ENCODE assay signal across 9 mouse cellular contexts in genomic region chr10:16545445-16545844, GRCm38 (mm10).
DNase-seq lines count a peak whose midpoint lies in the region; ATAC-seq and TF ChIP-seq lines count a peak whose summit lies in the region.
"Had no signal": no experiment of that assay in that cellular context is flagged by ENCODE, and none has a peak within 500 bp of the region (broad histone marks: within the 10 kb centered on the region; RNA-seq: fewer than 3 reads in every experiment).

No protein-coding gene starts in this region.

- DNase-seq in lung, embryonic 14.5 days, result peak; percentile 50
- no peak for DNase-seq in lung, adult 2 months
- DNase-seq in embryo, embryonic 11.5 days (ENCODE audit: low read depth, low spot score), result peak; percentile 11
- no peak for DNase-seq in gastrocnemius, postnatal 4 days (ENCODE audit: low spot score in 2 of 2)

- no peak for TF ChIP-seq CTCF in lung, embryonic 14.5 days (IDR thresholded peaks at IDR 0.05; ENCODE audit: low read depth)
- TF ChIP-seq CTCF in lung, adult 2 months (IDR thresholded peaks at IDR 0.05; ENCODE audit: insufficient read depth, low read length), result no peak

- H3K27ac ChIP-seq in lung, embryonic 14.5 days (ENCODE audit: low read depth), result peak overlapping the region; percentile 72; the same call in 1 of the 2 replicates
- H3K27ac ChIP-seq in heart, embryonic 16.5 days (ENCODE audit: low read length), result peak overlapping the region; percentile 39; the same call in 1 of the 2 replicates
- H3K27ac ChIP-seq in stomach, embryonic 14.5 days (ENCODE audit: low read length), result peak overlapping the region; percentile 33; the same call in 1 of the 2 replicates
- no peak overlapping the region for H3K27ac ChIP-seq in hindbrain, embryonic 16.5 days (ENCODE audit: low read depth, low read length)
- H3K27ac ChIP-seq: embryonic facial prominence, embryonic 13.5 days; macrophage had no signal

- H3K4me1 ChIP-seq in lung, embryonic 14.5 days (ENCODE audit: insufficient read depth), result peaks cover 10% of the 10 kb centered on the region
- no peaks in the 10 kb centered on the region for H3K4me1 ChIP-seq in lung, adult 2 months (ENCODE audit: control insufficient read depth, insufficient read depth, low read length)
- peaks cover 5% of the 10 kb centered on the region for H3K4me1 ChIP-seq in heart, embryonic 16.5 days (ENCODE audit: control insufficient read depth, insufficient read depth, low read length)
- 0 out of 2 replicates have a peak, but pooled peaks cover 6% of the 10 kb centered on the region for H3K4me1 ChIP-seq in stomach, embryonic 14.5 days (ENCODE audit: control insufficient read depth, insufficient read depth, low read length)
- H3K4me1 ChIP-seq in hindbrain, embryonic 16.5 days (ENCODE audit: control insufficient read depth, insufficient read depth, low read depth, low read length), result no peaks in the 10 kb centered on the region

- no peak for TF ChIP-seq POLR2A in lung, adult 2 months (IDR thresholded peaks at IDR 0.05; ENCODE audit: borderline replicate concordance, extremely low read depth, low read depth, low read length)

- H3K4me2 ChIP-seq in lung, embryonic 14.5 days, result no peak overlapping the region
- no peak overlapping the region for H3K4me2 ChIP-seq in heart, embryonic 16.5 days (ENCODE audit: low read depth, low read length)
- no peak overlapping the region for H3K4me2 ChIP-seq in stomach, embryonic 14.5 days (replicated peaks; ENCODE audit: low read depth, low read length)
- H3K4me2 ChIP-seq in hindbrain, embryonic 16.5 days (ENCODE audit: low read length), result no peak overlapping the region
- H3K4me2 ChIP-seq: embryonic facial prominence, embryonic 13.5 days had no signal

- H3K4me3 ChIP-seq in lung, embryonic 14.5 days (ENCODE audit: low read depth, low read length), result no peak overlapping the region
- no peak overlapping the region for H3K4me3 ChIP-seq in lung, adult 2 months (replicated peaks; ENCODE audit: extremely low read depth, low read depth, low read length)
- no peak overlapping the region for H3K4me3 ChIP-seq in heart, embryonic 16.5 days (ENCODE audit: low read length)
- no peak overlapping the region for H3K4me3 ChIP-seq in stomach, embryonic 14.5 days (ENCODE audit: low read depth, low read length)
- H3K4me3 ChIP-seq in hindbrain, embryonic 16.5 days (ENCODE audit: low read length), result no peak overlapping the region
- H3K4me3 ChIP-seq: embryonic facial prominence, embryonic 13.5 days had no signal

- ATAC-seq in lung, embryonic 14.5 days (ENCODE audit: insufficient read depth), result peak; percentile 91
- ATAC-seq in heart, embryonic 16.5 days (replicated peaks; ENCODE audit: extremely low read depth, insufficient read depth, low FRiP score), result peak; percentile 78
- ATAC-seq in stomach, embryonic 14.5 days (ENCODE audit: insufficient number of reproducible peaks, insufficient read depth, low FRiP score, low read depth), result peak; percentile 28; the same call in 1 of the 2 replicates
- no peak for ATAC-seq in hindbrain, embryonic 16.5 days

- H3K27me3 ChIP-seq in lung, embryonic 14.5 days (ENCODE audit: insufficient read depth, low read length), result no peaks in the 10 kb centered on the region
- H3K27me3 ChIP-seq in heart, embryonic 16.5 days (ENCODE audit: control insufficient read depth, insufficient read depth, low read length), result no peaks in the 10 kb centered on the region
- no peaks in the 10 kb centered on the region for H3K27me3 ChIP-seq in stomach, embryonic 14.5 days (ENCODE audit: control insufficient read depth, insufficient read depth, low read length)
- H3K27me3 ChIP-seq in hindbrain, embryonic 16.5 days (replicated peaks; ENCODE audit: control insufficient read depth, insufficient read depth, low read length), result no peaks in the 10 kb centered on the region
- H3K27me3 ChIP-seq: embryonic facial prominence, embryonic 13.5 days had no signal

- no peaks in the 10 kb centered on the region for H3K36me3 ChIP-seq in lung, embryonic 14.5 days (ENCODE audit: insufficient read depth)
- H3K36me3 ChIP-seq in heart, embryonic 16.5 days (ENCODE audit: control insufficient read depth, insufficient read depth), result no peaks in the 10 kb centered on the region
- no peaks in the 10 kb centered on the region for H3K36me3 ChIP-seq in stomach, embryonic 14.5 days (ENCODE audit: control insufficient read depth, insufficient read depth, low read length)
- no peaks in the 10 kb centered on the region for H3K36me3 ChIP-seq in hindbrain, embryonic 16.5 days (ENCODE audit: control insufficient read depth, insufficient read depth, low read length)
- H3K36me3 ChIP-seq: embryonic facial prominence, embryonic 13.5 days had no signal

- no peak overlapping the region for H3K9ac ChIP-seq in lung, embryonic 14.5 days
- no peak overlapping the region for H3K9ac ChIP-seq in heart, embryonic 16.5 days (ENCODE audit: low read length)
- H3K9ac ChIP-seq in stomach, embryonic 14.5 days (replicated peaks; ENCODE audit: low read depth, low read length), result no peak overlapping the region
- no peak overlapping the region for H3K9ac ChIP-seq in hindbrain, embryonic 16.5 days (ENCODE audit: low read depth, low read length)
- H3K9ac ChIP-seq: embryonic facial prominence, embryonic 13.5 days had no signal

- 0% methylated on average over 1 of the region's 1 CpGs for WGBS in lung, embryonic 14.5 days
- 20% methylated on average over 1 of the region's 1 CpGs for WGBS in lung, adult 2 months
- WGBS in heart, embryonic 16.5 days, result 36% methylated on average over 1 of the region's 1 CpGs
- WGBS in stomach, embryonic 14.5 days, result 3% methylated on average over 1 of the region's 1 CpGs
- 6% methylated on average over 1 of the region's 1 CpGs for WGBS in hindbrain, embryonic 16.5 days

- H3K9me3 ChIP-seq in lung, embryonic 14.5 days (ENCODE audit: low read depth, low read length), result no peaks in the 10 kb centered on the region
- H3K9me3 ChIP-seq in heart, embryonic 16.5 days (replicated peaks; ENCODE audit: control insufficient read depth, low read length), result no peaks in the 10 kb centered on the region
- no peaks in the 10 kb centered on the region for H3K9me3 ChIP-seq in stomach, embryonic 14.5 days (ENCODE audit: control insufficient read depth, low read depth, low read length)
- H3K9me3 ChIP-seq in hindbrain, embryonic 16.5 days (ENCODE audit: control insufficient read depth, low read length), result no peaks in the 10 kb centered on the region
- H3K9me3 ChIP-seq: embryonic facial prominence, embryonic 13.5 days had no signal

Comparison
In these comparisons a context has a peak if more than half of its experiments do, and no peak if none do; other contexts are left out.
1. DNase-seq: peak in lung, embryonic 14.5 days (single experiment) and embryo, embryonic 11.5 days (single experiment); none in lung, adult 2 months (single experiment) and gastrocnemius, postnatal 4 days (0 of 2).